Mouse (Mus musculus): ENCODE results near the gene Myb. TPM values are rescaled to one million over a fixed set of nuclear protein-coding genes. Genes with fewer than 3 reads are reported as not detected.

Myb gene
- total RNA-seq, 2 experiments from 2014 or later, result 604 to 711 TPM

DNA sequence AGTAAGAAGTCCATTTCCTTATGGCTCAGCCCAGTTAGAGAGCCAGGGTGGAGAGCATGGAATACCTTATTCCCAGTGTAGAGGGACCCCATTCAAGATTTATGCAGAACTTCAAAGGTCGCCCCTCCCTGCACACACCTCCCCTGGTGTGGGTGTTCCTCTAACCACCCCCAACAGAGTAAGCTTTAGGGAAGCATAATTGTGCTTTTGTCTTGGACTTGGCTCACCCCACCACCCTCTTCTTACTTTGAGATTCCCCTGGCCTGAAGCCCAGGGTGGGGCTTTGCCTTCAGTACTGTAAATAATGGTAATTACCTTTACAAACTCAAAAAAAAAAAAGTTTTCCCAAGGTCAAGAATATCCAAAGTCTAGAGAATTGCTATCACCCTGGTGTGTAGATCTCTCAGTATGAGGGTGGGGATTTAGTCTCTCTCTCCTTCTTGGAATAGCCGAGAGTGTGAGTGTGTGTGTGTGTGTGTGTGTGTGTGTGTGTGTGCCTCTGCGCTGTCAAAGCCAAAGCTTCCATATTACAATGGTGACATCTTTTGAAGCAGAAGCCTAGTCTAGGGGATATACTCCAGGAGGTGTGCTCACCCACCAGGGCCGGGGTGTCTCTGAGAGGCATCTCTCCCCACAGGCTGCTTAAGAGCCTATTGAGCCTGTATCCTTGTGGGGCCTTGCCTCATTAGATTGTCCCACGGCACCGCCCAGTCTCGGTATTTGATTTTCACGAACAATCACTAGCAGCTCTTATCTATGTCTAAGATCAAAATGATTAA, 69.7 kb downstream of the Myb start:
- ATAC-seq (replicated peaks; ENCODE audit: poor library complexity, severe bottlenecking), result no peak

DNA sequence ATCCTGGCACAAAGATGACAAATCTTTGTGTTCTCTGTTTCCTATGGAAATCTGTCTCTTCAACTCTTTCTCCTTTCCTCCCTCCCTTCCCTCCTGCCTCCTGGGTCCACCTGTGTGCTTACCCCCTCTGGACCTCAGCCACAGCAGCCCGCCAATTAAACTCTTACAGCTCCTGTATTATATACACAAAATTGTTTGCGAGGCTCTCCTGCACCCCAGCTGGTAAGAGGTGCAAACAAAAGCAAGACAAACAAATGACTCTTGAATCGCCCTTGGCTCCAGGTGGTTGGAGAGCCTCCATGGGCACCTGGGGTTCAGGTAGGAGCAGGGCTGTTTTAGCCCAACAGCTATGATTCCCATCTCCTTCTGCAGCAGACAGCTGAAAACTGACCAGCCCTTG, 71.2 kb downstream of the Myb start:
- no peak for ATAC-seq (replicated peaks; ENCODE audit: poor library complexity, severe bottlenecking)

DNA sequence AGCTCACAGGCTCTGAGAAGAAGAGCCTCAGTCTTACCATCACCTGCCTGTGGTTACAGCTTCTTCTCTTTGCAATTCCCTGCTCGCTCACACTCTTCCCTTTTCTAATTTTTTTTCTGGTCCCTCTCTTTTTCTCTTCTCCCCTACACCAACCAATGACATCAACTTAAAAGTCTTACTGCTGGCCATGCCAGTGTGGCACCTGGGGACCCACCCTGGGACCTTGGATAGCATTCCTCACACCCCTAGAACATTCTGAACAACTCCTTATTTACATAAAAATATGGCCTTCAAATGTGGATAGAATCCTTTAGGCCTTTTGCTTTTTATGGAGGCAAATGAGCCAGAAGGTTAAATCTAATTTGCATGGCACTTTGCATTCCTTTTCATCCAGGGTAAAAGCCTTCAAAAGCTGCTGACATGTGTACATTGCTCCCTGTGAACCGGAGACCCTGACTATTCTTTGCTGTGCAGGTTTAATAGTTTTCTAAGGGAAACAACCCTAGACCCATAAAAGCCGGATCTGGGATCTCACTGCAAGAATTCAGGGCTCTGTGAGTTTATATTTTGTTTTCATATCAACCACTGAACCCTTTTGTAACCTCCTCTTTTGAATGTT, 73.1 kb downstream of the Myb start:
- no peak for ATAC-seq (replicated peaks; ENCODE audit: poor library complexity, severe bottlenecking)

DNA sequence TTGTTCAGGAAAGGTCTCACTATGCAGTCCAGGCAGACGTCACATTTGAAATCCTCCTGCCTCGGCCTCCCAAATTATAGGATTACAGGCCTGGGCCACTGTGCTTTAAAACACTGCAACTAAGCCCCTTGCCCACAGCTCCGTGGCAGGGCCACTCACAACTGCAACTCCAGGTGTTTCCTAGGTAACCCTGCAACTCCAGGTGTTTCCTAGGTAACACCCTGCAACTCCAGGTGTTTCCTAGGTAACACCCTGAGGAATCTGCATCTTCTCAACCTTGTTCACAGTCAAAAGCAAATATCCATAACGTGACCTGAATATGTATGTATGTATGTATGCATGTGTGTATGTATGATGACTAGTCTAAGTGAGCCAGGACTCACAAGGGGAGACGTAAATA, 75.7 kb downstream of the Myb start:
- no peak for ATAC-seq (replicated peaks; ENCODE audit: poor library complexity, severe bottlenecking)

DNA sequence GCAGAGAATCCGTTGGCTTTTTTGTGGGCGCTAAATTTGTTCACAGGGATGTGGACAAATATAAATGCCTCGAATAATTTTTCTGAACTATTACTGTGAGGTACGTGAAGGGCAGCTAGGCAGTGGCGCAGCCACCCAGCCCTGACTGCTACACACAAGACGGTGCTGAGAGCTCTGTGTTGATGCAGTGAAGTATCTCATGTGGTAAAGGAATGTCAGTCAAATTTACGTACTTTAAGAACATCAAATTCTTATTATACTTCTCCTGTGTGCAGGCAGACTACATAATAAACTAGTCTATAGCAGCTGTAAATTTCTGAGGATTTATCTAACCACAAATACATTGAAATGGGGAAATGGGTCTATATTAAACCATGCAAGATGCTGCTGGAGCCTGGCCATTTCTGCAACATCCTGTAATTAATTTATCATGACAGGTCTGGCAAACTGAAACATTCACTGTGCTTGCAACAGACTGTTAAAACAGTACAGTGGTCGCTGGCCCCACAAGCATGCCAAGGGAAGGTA, 77.3 kb downstream of the Myb start:
- peak; percentile 87 for ATAC-seq (replicated peaks; ENCODE audit: poor library complexity, severe bottlenecking)

DNA sequence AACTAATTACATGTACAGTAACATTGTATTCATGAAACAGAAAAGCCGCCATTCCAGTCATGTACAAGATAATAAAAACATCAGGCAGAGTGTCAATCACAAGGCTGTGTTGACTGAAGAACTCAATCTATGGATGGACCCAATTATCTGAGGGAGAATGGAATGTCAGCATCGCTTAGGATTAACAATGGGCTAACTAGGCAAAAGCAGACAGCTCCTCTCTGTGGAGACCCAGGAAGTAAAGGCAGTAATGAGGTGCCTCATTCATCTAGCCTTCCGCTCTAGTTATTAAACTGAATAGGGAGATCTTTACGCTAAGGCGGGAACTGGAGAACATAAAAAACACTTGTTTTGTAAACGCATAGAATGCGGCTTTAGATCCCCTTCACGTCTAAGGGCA, 78.3 kb downstream of the Myb start:
- no peak for ATAC-seq (replicated peaks; ENCODE audit: poor library complexity, severe bottlenecking)

DNA sequence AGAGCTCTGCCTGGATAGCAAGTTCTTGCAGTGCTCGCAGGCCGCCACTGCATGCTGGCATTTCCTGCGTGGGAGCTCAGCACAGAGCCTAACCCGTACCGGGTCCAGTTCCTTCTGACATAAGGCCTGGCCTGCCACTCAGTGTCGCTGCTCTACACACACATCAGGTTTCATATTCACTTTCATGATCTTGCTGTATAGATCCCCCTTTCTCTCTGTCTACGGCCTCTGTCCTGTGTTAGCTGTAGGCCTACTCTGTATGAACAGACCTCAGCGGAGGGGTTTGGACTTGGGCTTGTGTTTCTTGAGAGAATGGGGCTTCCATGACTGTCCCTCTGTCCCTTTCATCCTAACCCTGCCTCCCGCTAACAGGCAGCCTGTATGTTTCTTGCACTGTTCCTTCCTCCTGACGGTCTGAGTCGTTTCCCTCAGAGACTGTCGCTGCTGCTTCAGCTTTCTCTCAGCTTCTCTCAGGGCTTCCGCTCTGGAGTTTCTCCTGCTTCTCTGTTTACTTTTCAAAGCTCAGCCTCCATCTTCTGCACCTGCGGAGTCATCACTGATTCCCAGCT, 83.5 kb downstream of the Myb start:
- peak; percentile 84 for ATAC-seq (replicated peaks; ENCODE audit: poor library complexity, severe bottlenecking)

DNA sequence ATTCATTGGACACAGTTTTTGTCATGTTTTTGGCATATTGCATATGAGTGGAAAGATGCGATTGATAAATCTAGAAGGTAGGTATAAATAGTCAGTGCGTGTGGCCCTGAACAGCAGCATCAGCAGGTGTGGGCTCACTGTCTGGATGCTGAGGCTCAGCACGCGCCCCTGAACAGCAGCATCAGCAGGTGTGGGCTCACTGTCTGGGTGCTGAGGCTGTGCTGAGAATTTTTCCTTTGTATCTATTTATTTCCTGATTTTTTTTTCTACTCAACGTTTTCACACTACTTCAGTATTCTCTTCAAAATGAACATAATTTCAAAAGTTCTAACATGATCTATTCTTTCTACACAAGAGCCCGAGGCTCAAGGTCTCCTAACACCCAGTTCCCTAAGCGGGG, 84.1 kb downstream of the Myb start:
- ATAC-seq (replicated peaks; ENCODE audit: poor library complexity, severe bottlenecking), result no peak

DNA sequence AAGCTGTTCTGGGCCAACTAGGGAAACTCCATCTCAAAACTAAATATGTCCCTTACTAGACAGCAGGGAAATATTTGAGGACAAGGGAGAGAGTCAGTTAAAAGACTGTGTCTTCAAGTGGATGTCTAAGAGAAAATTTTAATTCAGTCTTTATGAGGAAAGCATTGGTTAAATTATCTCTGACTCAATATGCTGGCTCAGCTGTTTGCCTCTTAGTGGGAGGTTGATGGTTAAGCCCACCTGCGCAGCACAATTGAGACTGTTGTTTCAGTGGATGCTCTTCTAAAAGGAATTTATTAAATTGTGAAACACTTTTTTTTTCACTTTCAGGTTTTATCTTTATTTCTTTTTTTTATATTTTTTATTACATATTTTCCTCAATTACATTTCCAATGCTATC, 84.6 kb downstream of the Myb start:
- no peak for ATAC-seq (replicated peaks; ENCODE audit: poor library complexity, severe bottlenecking)

Other genes with a start within 250 kb of the Myb start
- 7.2 and 11.5 TPM in 2 replicates for gene Ahi1, start 208.4 kb downstream of the Myb start, total RNA-seq (2014; fragmentation: Nextera tagmentation)
- 4.5 and 6.8 TPM in 2 replicates for gene Ahi1, start 208.4 kb downstream of the Myb start, total RNA-seq (2017)
- gene Hbs1l, start 135.0 kb upstream of the Myb start, total RNA-seq (2014; fragmentation: Nextera tagmentation), result 53.8 and 73.3 TPM in 2 replicates
- 81.5 and 87.9 TPM in 2 replicates for gene Hbs1l, start 135.0 kb upstream of the Myb start, total RNA-seq (2017)
- not detected in 2 replicates for gene Aldh8a1, start 216.3 kb upstream of the Myb start, total RNA-seq (2014; fragmentation: Nextera tagmentation)
- not detected in 2 replicates for gene Aldh8a1, start 216.3 kb upstream of the Myb start, total RNA-seq (2017)